Mouse (Mus musculus): ENCODE data around the gene Btbd35f26. TPM values are rescaled to one million over a fixed set of nuclear protein-coding genes. Genes with fewer than 3 reads are reported as not detected.
"Not testable (repeated sequence)": the region's sequence is repeated elsewhere in the genome, so short reads cannot be mapped to it uniquely, and the experiment has no call there.

Gene Btbd35f26
- total RNA-seq (2015) (not detected in 2 replicates), total RNA-seq (2017) (not detected in 2 replicates)

DNA sequence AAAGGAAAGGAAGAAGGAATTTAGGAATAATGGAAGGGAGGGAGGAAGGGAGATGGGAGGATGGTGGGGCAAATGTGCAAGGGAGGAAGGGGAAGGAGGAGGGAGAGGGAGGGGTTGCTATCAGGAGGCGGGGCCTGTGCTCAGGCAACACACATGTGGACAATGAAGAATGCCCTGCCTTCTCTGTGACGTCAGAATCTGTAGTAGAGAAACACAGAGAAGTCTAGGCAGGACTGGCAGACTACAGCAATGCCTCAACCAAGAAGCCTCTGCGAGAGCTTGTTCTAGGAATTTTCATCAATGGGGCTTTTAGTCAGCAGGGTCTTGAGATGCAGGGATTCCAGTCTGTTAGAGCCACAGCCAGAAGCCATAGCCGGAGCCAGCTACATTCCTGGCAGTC is at the start of gene Btbd35f26:
TSS of gene Btbd35f26 (plus strand) at position 301 of the 400 bp plus-strand sequence.
- ATAC-seq (replicated peaks; ENCODE audit: poor library complexity): not testable (repeated sequence)

DNA sequence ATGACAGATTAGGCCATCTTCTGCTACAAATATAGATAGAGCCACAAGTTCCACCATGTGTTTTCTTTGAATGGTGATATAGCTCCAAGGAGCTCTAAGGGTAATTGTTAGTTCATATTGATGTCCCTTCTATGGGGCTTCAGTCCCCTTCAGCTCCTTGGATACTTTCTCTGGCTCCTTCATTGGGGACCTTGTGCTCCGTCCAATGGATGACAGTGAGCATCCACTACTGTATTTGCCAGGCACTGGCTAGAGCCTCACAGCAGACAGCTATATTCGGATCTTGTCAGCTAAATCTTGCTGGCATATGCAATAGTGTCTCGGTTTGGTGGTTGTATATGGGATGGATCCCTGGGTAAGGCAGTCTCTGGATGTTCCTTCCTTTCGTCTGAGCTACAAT is 5.7 kb downstream of the Btbd35f26 start:
- not testable (repeated sequence) for ATAC-seq (replicated peaks; ENCODE audit: poor library complexity)

DNA sequence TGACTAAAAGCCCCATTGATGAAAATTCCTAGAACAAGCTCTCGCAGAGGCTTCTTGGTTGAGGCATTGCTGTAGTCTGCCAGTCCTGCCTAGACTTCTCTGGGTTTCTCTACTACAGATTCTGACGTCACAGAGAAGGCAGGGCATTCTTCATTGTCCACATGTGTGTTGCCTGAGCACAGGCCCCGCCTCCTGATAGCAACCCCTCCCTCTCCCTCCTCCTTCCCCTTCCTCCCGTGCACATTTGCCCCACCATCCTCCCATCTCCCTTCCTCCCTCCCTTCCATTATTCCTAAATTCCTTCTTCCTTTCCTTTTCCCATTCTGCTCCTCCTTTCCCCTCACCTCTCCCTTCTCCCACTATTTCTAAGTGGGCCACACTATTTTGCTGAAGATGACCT is 47.6 kb downstream of the Btbd35f26 start, which contains the start of gene Btbd35f19:
TSS of gene Btbd35f19 (minus strand) at position 101 of the 400 bp plus-strand sequence.
- ATAC-seq (replicated peaks; ENCODE audit: poor library complexity): not testable (repeated sequence)

Other genes with a start within 250 kb of the Btbd35f26 start
- gene Btbd35f29, start 218.8 kb upstream of the Btbd35f26 start, total RNA-seq (2015): not detected in 2 replicates
- gene Btbd35f29, start 218.8 kb upstream of the Btbd35f26 start, total RNA-seq (2017): not detected in 2 replicates
- gene Spin2f, start 82.6 kb upstream of the Btbd35f26 start, total RNA-seq (2015): not detected in 2 replicates
- gene Spin2f, start 82.6 kb upstream of the Btbd35f26 start, total RNA-seq (2017): not detected in 2 replicates
- gene Btbd35f19, start 47.5 kb downstream of the Btbd35f26 start, total RNA-seq (2015): not detected in 2 replicates
- not detected in 2 replicates for gene Btbd35f19, start 47.5 kb downstream of the Btbd35f26 start, total RNA-seq (2017)
- gene Gm21883, start 237.8 kb downstream of the Btbd35f26 start, total RNA-seq (2015): not detected in 2 replicates
- not detected in 2 replicates for gene Gm21883, start 237.8 kb downstream of the Btbd35f26 start, total RNA-seq (2017)